Mouse (Mus musculus): ENCODE measurements around the gene Tldc2. TPM values are rescaled to one million over a fixed set of nuclear protein-coding genes. Genes with fewer than 3 reads are reported as not detected.
A peak's percentile ranks its signal among the peaks of the same experiment; 100 is the strongest.

Tldc2 gene
- polyA plus RNA-seq, 1 experiment from 2014 or later, result not detected

- DNase-seq (ENCODE audit: low spot score), result no peak
- no peak overlapping the region for H3K27ac ChIP-seq
- H3K9me3 ChIP-seq, result no peaks in the 10 kb centered on the region
- H3K36me3 ChIP-seq, result no peaks in the 10 kb centered on the region
- H3K27me3 ChIP-seq (ENCODE audit: insufficient read depth, poor library complexity, severe bottlenecking), result peaks cover 14% of the 10 kb centered on the region; the same call in 1 of the 2 replicates
- H3K4me3 ChIP-seq, result no peak overlapping the region
- peaks cover 30% of the 10 kb centered on the region for H3K4me1 ChIP-seq
- WGBS, result 75% methylated on average over 7 of the region's 7 CpGs
These were observed 1.8 kb upstream of the Tldc2 start for GRCm38 (mm10) chr2:157084831-157085585.

GRCm38 (mm10) chr2:157087536-157088317 lies 872 bp downstream of the Tldc2 start:
- Histone ChIP-seq H3K36me3 (no peaks in the 10 kb centered on the region), H3K9me3 (no peaks in the 10 kb centered on the region), H3K4me1 (peaks cover 31% of the 10 kb centered on the region), H3K27ac (0 out of 2 replicates have a peak overlapping the region, but pooled peaks have one; percentile 16), H3K27me3 (ENCODE audit: insufficient read depth, poor library complexity, severe bottlenecking) (peaks cover 12% of the 10 kb centered on the region; the same call in 1 of the 2 replicates), H3K4me3 (no peak overlapping the region)
- no peak for DNase-seq (ENCODE audit: low spot score)
- 81% methylated on average over 14 of the region's 14 CpGs for WGBS

DNA sequence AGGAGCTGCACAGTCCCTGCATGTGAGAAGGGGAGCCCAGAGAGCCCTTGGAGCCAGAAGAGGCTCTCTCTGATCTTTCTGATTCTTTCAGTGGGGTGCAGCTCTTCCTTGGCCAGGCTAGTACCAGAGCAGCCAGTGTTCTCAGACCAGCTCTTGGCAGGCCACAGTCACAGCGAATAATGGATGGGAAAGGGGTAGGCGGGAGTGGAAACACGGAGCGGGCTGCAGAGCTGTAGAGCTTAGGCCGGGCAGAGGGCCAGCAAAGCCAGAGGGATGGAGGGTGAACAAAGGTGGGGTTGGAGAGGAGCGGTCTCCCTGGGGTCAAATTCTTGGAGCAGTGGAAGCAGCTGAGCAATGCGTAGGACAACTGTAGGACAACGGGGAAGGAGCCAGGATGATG lies 5.2 kb downstream of the Tldc2 start:
- no peak for DNase-seq (ENCODE audit: low spot score)
- H3K4me3 ChIP-seq, result no peak overlapping the region
- H3K36me3 ChIP-seq, result no peaks in the 10 kb centered on the region
- H3K27ac ChIP-seq, result peak overlapping the region; percentile 9; the same call in 1 of the 2 replicates
- 58% methylated on average over 8 of the region's 8 CpGs for WGBS
- H3K9me3 ChIP-seq, result no peaks in the 10 kb centered on the region
- peaks cover 26% of the 10 kb centered on the region for H3K4me1 ChIP-seq
- peaks cover 14% of the 10 kb centered on the region; the same call in 1 of the 2 replicates for H3K27me3 ChIP-seq (ENCODE audit: insufficient read depth, poor library complexity, severe bottlenecking)

DNA sequence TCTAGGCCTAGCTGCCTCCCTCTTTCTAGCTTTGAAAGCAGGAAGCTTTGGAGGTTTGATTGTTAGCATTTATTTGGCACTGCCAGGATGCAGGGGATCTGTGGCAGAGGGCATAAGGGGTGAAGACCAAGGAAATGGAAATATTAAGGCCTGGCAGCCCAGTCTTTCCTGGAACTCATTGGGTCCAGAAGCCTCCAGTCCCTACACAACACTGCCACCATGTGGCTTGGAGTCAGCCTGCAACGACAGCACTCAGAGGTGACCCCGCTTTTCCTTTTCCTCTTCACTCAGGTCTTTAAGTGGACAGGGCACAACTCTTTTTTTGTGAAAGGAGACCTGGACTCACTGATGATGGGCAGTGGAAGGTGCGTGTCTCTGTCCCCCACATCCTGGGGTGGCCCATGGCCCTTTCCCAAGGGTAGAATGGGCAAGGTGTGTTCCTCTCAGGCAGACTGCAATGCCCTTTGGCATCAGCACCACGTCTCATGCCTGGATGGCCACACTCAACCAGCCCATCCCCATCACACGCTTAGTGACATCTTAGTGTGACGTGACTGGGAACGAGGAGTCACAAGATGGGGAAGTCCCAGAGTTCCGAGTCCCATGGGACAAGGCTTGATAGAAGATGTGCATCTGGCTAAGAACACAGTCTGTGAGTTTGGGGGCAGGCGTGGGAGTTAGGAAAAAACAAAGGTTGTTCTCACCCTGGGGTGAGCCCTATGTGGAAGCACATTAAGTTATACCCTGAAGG lies 8.3 kb downstream of the Tldc2 start:
- no peak overlapping the region for H3K4me3 ChIP-seq
- peaks cover 21% of the 10 kb centered on the region for H3K36me3 ChIP-seq
- peaks cover 11% of the 10 kb centered on the region; the same call in 1 of the 2 replicates for H3K27me3 ChIP-seq (ENCODE audit: insufficient read depth, poor library complexity, severe bottlenecking)
- WGBS, result 58% methylated on average over 9 of the region's 9 CpGs
- DNase-seq (ENCODE audit: low spot score), result no peak
- H3K9me3 ChIP-seq, result no peaks in the 10 kb centered on the region
- H3K27ac ChIP-seq, result peak overlapping the region; percentile 9; the same call in 1 of the 2 replicates
- H3K4me1 ChIP-seq, result peaks cover 22% of the 10 kb centered on the region

DNA sequence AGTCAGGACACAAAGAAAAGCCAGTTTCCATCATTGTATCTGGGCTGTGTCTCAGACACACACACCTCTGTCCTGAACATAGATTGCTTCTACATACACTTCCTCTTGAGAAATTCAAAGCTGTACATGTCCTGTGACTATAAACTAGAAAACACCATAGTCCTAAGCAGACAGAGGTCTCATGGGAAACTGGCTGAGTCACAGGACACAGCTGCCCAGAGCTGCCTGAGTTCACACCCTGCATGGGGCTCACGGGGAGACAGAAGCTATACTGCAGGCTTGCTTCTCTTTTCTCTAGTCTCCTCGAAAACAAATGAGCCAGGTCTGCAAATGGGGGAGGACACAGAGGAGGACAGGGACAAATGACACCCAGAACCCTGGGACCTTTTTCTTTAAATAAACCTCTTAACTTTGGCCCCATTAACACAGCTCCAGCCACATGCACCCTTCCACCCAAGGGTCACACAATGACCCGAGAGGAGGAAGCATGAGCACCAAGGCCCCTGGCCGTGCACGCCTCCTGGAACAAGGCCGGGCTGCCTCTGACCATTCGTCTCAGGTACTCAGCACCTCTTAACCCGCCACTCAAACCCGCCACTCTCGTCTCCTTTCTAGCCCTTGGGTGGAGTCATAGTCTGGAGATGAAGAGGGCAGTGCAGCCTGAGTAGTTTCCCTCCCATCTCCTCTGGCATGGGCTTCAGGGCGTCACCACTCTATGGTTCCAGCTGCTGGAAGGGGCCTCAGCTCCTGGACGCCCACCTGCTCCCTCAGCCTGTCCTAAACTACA lies 12.9 kb downstream of the Tldc2 start:
- 68% methylated on average over 12 of the region's 12 CpGs for WGBS
- peaks cover 57% of the 10 kb centered on the region for H3K36me3 ChIP-seq
- H3K27me3 ChIP-seq (ENCODE audit: insufficient read depth, poor library complexity, severe bottlenecking), result no peaks in the 10 kb centered on the region
- H3K4me3 ChIP-seq, result no peak overlapping the region
- H3K4me1 ChIP-seq, result peaks cover 14% of the 10 kb centered on the region
- no peaks in the 10 kb centered on the region for H3K9me3 ChIP-seq
- no peak for DNase-seq (ENCODE audit: low spot score)
- H3K27ac ChIP-seq, result 0 out of 2 replicates have a peak overlapping the region, but pooled peaks have one; percentile 24

DNA sequence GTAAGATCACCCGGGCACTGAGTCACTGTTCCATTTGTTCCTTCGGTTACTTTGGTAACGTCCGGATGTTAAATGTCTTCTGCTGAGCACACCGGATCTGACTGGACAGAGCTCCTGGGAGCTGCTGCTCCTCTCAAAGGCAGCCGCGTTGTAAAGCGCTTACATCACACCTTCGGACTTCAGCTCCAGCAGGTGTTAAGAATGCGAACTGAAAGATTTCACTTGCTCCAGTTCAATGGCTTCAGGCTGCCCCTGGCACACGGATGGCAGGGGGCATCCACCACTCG lies 13.4 kb downstream of the Tldc2 start:
- Histone ChIP-seq H3K4me1 (peaks cover 14% of the 10 kb centered on the region), H3K36me3 (peaks cover 62% of the 10 kb centered on the region), H3K9me3 (no peaks in the 10 kb centered on the region), H3K27ac (0 out of 2 replicates have a peak overlapping the region, but pooled peaks have one; percentile 24), H3K27me3 (ENCODE audit: insufficient read depth, poor library complexity, severe bottlenecking) (no peaks in the 10 kb centered on the region), H3K4me3 (no peak overlapping the region)
- WGBS, result 75% methylated on average over 12 of the region's 12 CpGs
- no peak for DNase-seq (ENCODE audit: low spot score)

DNA sequence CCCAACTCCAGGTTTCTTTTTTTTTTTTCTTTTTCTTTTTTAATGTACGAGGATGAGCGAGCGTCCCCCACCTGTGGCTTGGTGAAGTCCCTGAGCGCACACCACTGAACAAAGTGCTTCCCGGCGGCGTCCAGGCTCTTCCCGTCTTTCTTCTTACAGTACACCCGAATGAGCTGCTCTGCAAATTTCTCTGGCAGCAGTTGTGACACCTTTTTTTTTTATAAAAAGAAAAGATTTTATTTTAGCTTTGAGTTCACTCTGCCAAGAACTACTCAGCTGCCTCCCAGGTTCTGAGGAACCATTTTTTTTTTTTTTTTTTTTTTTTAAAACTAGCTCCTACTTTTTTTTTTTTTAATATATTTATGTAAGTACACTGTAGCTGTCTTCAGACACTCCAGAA lies 14.8 kb downstream of the Tldc2 start:
- no peaks in the 10 kb centered on the region for H3K9me3 ChIP-seq
- H3K27me3 ChIP-seq (ENCODE audit: insufficient read depth, poor library complexity, severe bottlenecking), result no peaks in the 10 kb centered on the region
- H3K4me3 ChIP-seq, result no peak overlapping the region
- peaks cover 70% of the 10 kb centered on the region for H3K36me3 ChIP-seq
- peaks cover 14% of the 10 kb centered on the region for H3K4me1 ChIP-seq
- no peak for DNase-seq (ENCODE audit: low spot score)
- H3K27ac ChIP-seq, result no peak overlapping the region
- 99% methylated on average over 9 of the region's 9 CpGs for WGBS

- Histone ChIP-seq H3K36me3 (peaks cover 76% of the 10 kb centered on the region), H3K9me3 (no peaks in the 10 kb centered on the region), H3K27ac (no peak overlapping the region), H3K4me1 (peaks cover 14% of the 10 kb centered on the region), H3K4me3 (no peak overlapping the region), H3K27me3 (ENCODE audit: insufficient read depth, poor library complexity, severe bottlenecking) (no peaks in the 10 kb centered on the region)
- no peak for DNase-seq (ENCODE audit: low spot score)
- WGBS, result 71% methylated on average over 2 of the region's 2 CpGs
These were observed 15.4 kb downstream of the Tldc2 start for GRCm38 (mm10) chr2:157102256-157102655.

- 83% methylated on average over 8 of the region's 8 CpGs for WGBS
- no peak overlapping the region for H3K27ac ChIP-seq
- no peaks in the 10 kb centered on the region for H3K27me3 ChIP-seq (ENCODE audit: insufficient read depth, poor library complexity, severe bottlenecking)
- peaks cover 14% of the 10 kb centered on the region for H3K4me1 ChIP-seq
- no peak overlapping the region for H3K4me3 ChIP-seq
- H3K36me3 ChIP-seq, result peaks cover 79% of the 10 kb centered on the region
- no peaks in the 10 kb centered on the region for H3K9me3 ChIP-seq
- no peak for DNase-seq (ENCODE audit: low spot score)
These were observed 17.6 kb downstream of the Tldc2 start for GRCm38 (mm10) chr2:157104454-157104853.

GRCm38 (mm10) chr2:157108236-157108635 lies 21.4 kb downstream of the Tldc2 start:
- H3K27me3 ChIP-seq (ENCODE audit: insufficient read depth, poor library complexity, severe bottlenecking), result no peaks in the 10 kb centered on the region
- no peak overlapping the region for H3K4me3 ChIP-seq
- H3K4me1 ChIP-seq, result no peaks in the 10 kb centered on the region
- WGBS, result 90% methylated on average over 4 of the region's 4 CpGs
- H3K27ac ChIP-seq, result no peak overlapping the region
- no peaks in the 10 kb centered on the region for H3K9me3 ChIP-seq
- no peak for DNase-seq (ENCODE audit: low spot score)
- peaks cover 75% of the 10 kb centered on the region for H3K36me3 ChIP-seq

GRCm38 (mm10) chr2:157116964-157117363 lies 30.1 kb downstream of the Tldc2 start:
- Histone ChIP-seq H3K27ac (no peak overlapping the region), H3K9me3 (no peaks in the 10 kb centered on the region), H3K4me1 (no peaks in the 10 kb centered on the region), H3K4me3 (no peak overlapping the region), H3K27me3 (ENCODE audit: insufficient read depth, poor library complexity, severe bottlenecking) (no peaks in the 10 kb centered on the region), H3K36me3 (peaks cover 49% of the 10 kb centered on the region)
- no peak for DNase-seq (ENCODE audit: low spot score)
- 18% methylated on average over 3 of the region's 3 CpGs for WGBS

DNA sequence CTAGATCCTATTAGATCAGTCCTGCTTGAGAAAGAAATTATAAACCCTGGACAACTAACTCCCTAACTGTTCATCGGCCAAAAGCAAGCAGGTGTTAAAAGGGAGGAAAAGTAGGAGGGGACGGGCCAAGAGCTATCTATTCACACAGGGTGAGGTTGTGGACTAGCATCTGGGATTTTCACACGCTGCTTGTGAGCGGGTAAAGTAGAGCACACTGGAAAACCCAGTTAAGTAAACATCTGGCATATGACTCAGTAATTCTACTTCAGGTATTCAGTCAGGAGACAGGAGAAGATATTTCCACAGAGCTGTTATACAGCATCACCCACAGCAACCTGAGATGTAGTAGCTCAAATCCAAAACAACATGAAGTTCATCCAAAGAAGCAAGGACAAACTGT lies 31.7 kb downstream of the Tldc2 start:
- Histone ChIP-seq H3K27ac (no peak overlapping the region), H3K4me1 (no peaks in the 10 kb centered on the region), H3K9me3 (no peaks in the 10 kb centered on the region), H3K4me3 (no peak overlapping the region), H3K27me3 (ENCODE audit: insufficient read depth, poor library complexity, severe bottlenecking) (no peaks in the 10 kb centered on the region), H3K36me3 (peaks cover 46% of the 10 kb centered on the region)
- DNase-seq (ENCODE audit: low spot score), result no peak
- 87% methylated on average over 4 of the region's 4 CpGs for WGBS

Data from heart, embryonic 10.5 days (tissue).